Mouse (Mus musculus) liver, adult 2 months (tissue): ENCODE results near the gene Spata46.

Experiments
- CTCF ChIP-seq: fragments of 200-500 bp; IDR thresholded peaks from 2 replicates; pipeline ENCODE4 v1.5.1; 2011; ENCODE audit warnings: low read depth, low read length, control low read depth
- POLR2A ChIP-seq: fragments of 200-500 bp; IDR thresholded peaks from 2 replicates; pipeline ENCODE4 v1.6.1; 2011; ENCODE audit warnings: low read length, control low read depth; ENCODE audit not compliant: insufficient read depth; ENCODE audit errors: extremely low read depth

DNA sequence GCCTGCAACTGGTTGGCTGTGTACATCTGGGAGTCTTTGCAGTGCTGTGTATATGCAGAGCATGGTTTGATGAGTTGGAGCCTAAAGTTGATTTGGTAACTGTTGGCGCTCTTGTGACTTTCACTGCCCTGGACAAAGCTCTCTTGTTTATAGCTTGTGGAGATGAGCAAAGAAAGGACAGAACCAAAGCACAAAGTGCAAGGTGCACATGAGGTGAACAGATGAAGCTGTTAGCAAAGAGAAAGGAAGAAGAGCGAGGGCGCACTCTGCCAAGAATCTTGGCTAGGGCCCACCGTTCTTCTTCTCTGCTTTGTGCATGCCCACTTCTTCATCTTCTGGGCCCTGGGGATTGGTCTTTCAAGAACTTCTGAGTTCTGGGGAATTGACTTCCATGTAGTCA lies 35.3 kb downstream of the Spata46 start:
- TF ChIP-seq CTCF (no peak), POLR2A (no peak)
